Mouse (Mus musculus) megakaryocyte progenitor cell, adult 5-6 weeks (primary cell): ENCODE data around the gene Lin7b. TPM values are rescaled to one million over a fixed set of nuclear protein-coding genes. Genes with fewer than 3 reads are reported as not detected.

Experiments
- ATAC-seq: replicated peaks from 2 replicates; pipeline ENCODE4 v1.8.0; 2016; ENCODE audit warnings: mild to moderate bottlenecking, moderate TSS enrichment, inconsistent platforms; ENCODE audit not compliant: poor library complexity
- total RNA-seq, 2 experiments: library from RNA; stranded (forward) in 1 of 2; stranded (reverse) in 1 of 2; fragments of 157-497, 149-512 nt in 1 of 2; fragments of 200-1000 nt in 1 of 2; gene quantifications; 2 replicates each; pipeline versions ENCODE4 v1.2.3 to v1.2.4; 2015 to 2017

The Lin7b gene
- total RNA-seq, 2 experiments from 2014 or later, result not detected

- no peak for ATAC-seq
Observed at GRCm38 (mm10) chr7:45356087-45356486, 14.3 kb downstream of the Lin7b start.

- no peak for ATAC-seq
Observed at GRCm38 (mm10) chr7:45355318-45356020, 14.9 kb downstream of the Lin7b start.

GRCm38 (mm10) chr7:45353041-45353440, 17.3 kb downstream of the Lin7b start:
- ATAC-seq, result no peak

GRCm38 (mm10) chr7:45346905-45347304, 23.5 kb downstream of the Lin7b start:
- no peak for ATAC-seq

GRCm38 (mm10) chr7:45343543-45343942, 26.8 kb downstream of the Lin7b start:
- ATAC-seq, result no peak

GRCm38 (mm10) chr7:45342081-45342480, 28.3 kb downstream of the Lin7b start:
- ATAC-seq, result no peak

- peak; percentile 81 for ATAC-seq
Observed at GRCm38 (mm10) chr7:45341303-45341702, 29.1 kb downstream of the Lin7b start.

- peak; percentile 42 for ATAC-seq
Observed at GRCm38 (mm10) chr7:45340669-45341068, 29.7 kb downstream of the Lin7b start.

- ATAC-seq, result no peak
Observed at GRCm38 (mm10) chr7:45340066-45340442, 30.3 kb downstream of the Lin7b start.

- ATAC-seq, result peak; percentile 59
Observed at GRCm38 (mm10) chr7:45339410-45340065, 30.8 kb downstream of the Lin7b start.

- no peak for ATAC-seq
Observed at GRCm38 (mm10) chr7:45338161-45338911, 32.0 kb downstream of the Lin7b start.

GRCm38 (mm10) chr7:45337469-45337868, 32.9 kb downstream of the Lin7b start:
- no peak for ATAC-seq

- ATAC-seq, result no peak
Observed at GRCm38 (mm10) chr7:45336319-45336718, 34.1 kb downstream of the Lin7b start.

- ATAC-seq, result no peak
Observed at GRCm38 (mm10) chr7:45335056-45335455, 35.3 kb downstream of the Lin7b start, which contains the start of gene Hrc. Gene Hrc, plus strand, starts transcription at chr7:45335290.

GRCm38 (mm10) chr7:45334605-45335004, 35.8 kb downstream of the Lin7b start:
- ATAC-seq, result no peak

- ATAC-seq, result peak; percentile 76
Observed at GRCm38 (mm10) chr7:45333431-45333982, 36.9 kb downstream of the Lin7b start, which contains the start of gene Trpm4. Gene Trpm4, minus strand, starts transcription at chr7:45333780.

GRCm38 (mm10) chr7:45332685-45333425, 37.5 kb downstream of the Lin7b start:
- ATAC-seq, result peak; percentile 51

GRCm38 (mm10) chr7:45331502-45331901, 38.9 kb downstream of the Lin7b start:
- no peak for ATAC-seq

GRCm38 (mm10) chr7:45328841-45329475, 41.4 kb downstream of the Lin7b start:
- ATAC-seq, result no peak

GRCm38 (mm10) chr7:45325800-45326199, 44.6 kb downstream of the Lin7b start:
- no peak for ATAC-seq
